Mouse (Mus musculus) lung, postnatal 0 days (tissue): ENCODE data around the gene Ninj1. TPM values are rescaled to one million over a fixed set of nuclear protein-coding genes. Genes with fewer than 3 reads are reported as not detected.

ENCODE experiments used
- ATAC-seq: fragments of 200-750 bp; cut with Nextera tagmentation; 2 replicates; pipeline ENCODE4 v1.8.0; 2017; ENCODE audit warnings: moderate library complexity
- DNase-seq: peaks from one replicate; pipeline ENCODE4 v3.0.0-alpha.2; 2016; ENCODE audit warnings: low spot score
- H3K27ac ChIP-seq: fragments of 300-500 bp; sonication (generic); 2 replicates; pipeline ENCODE4 v1.5.1; 2014; ENCODE audit warnings: antibody characterized with exemption, mild to moderate bottlenecking, low read length, mixed read lengths
- H3K27me3 ChIP-seq: fragments of 300-500 bp; sonication (generic); replicated peaks from 2 replicates; pipeline ENCODE4 v1.6.1; 2014; ENCODE audit warnings: low read length, mixed read lengths; ENCODE audit not compliant: insufficient read depth
- H3K36me3 ChIP-seq: fragments of 300-500 bp; sonication (generic); 2 replicates; pipeline ENCODE4 v1.6.1; 2014; ENCODE audit warnings: low read length, mixed read lengths; ENCODE audit not compliant: insufficient read depth
- H3K4me1 ChIP-seq: fragments of 300-500 bp; sonication (generic); 2 replicates; pipeline ENCODE4 v1.6.1; 2014; ENCODE audit warnings: antibody characterized with exemption, low read depth, low read length, mixed read lengths; ENCODE audit not compliant: insufficient read depth
- H3K4me2 ChIP-seq: fragments of 300-500 bp; sonication (generic); replicated peaks from 2 replicates; pipeline ENCODE4 v1.6.1; 2014; ENCODE audit warnings: low read depth, mild to moderate bottlenecking, low read length, moderate library complexity, mixed read lengths
- H3K4me3 ChIP-seq: fragments of 300-500 bp; sonication (generic); 2 replicates; pipeline ENCODE4 v1.5.1; 2014; ENCODE audit warnings: low read depth, low read length
- H3K9ac ChIP-seq: fragments of 300-500 bp; sonication (generic); replicated peaks from 2 replicates; pipeline ENCODE4 v1.6.1; 2014; ENCODE audit warnings: low read depth, mild to moderate bottlenecking
- H3K9me3 ChIP-seq: fragments of 300-500 bp; sonication (generic); 2 replicates; pipeline ENCODE4 v1.6.1; 2016; ENCODE audit warnings: low read length, mixed read lengths
- CTCF ChIP-seq: IDR thresholded peaks from 2 replicates; pipeline ENCODE4 v1.5.1; 2016; ENCODE audit warnings: antibody characterized with exemption, mild to moderate bottlenecking
- EP300 ChIP-seq: IDR thresholded peaks from 2 replicates; pipeline ENCODE4 v1.6.1; 2016; ENCODE audit warnings: antibody characterized with exemption, mild to moderate bottlenecking, control low read depth
- WGBS: fragments of 180-500 bp; shearing (Covaris S2); extraction: QIAGEN DNeasy Blood & Tissue Kit; methylation state at CpG from one replicate; pipeline ENCODE4 v1.1.7; 2014; 5-methylcytosine and 5-hydroxymethylcytosine counted together
- polyA plus RNA-seq: library from polyadenylated mRNA; unstranded; fragments of >200 nt; fragmentation: Nextera tagmentation; extraction: Ambion mirVana; gene quantifications from 2 replicates; pipeline ENCODE4 v1.2.1, GENCODE M21; 2015

Gene Ninj1
- polyA plus RNA-seq, 1 experiment from 2014 or later, result 72.0 TPM

DNA sequence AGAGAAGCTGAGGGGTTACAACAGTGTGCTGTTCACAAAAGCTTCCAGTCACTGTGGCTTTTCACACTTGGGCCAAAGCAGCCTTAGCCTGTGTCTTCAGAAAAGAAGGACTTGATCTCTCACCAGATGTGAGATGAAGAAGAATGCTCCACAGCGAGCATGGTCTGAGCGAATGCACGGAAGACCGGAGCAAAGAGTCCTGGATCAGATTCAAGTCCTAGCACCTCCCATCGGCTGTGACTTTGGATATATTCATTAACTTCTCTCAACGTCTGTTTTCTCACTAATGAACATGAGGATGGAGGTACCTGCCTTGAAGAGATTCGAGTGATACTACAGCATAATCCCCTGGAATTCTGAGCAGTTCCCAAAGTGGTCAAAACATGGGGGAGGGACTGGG lies 32.7 kb upstream of the Ninj1 start:
- Histone ChIP-seq H3K4me3 (no peak overlapping the region), H3K4me1 (no peaks in the 10 kb centered on the region), H3K4me2 (no peak overlapping the region), H3K27me3 (no peaks in the 10 kb centered on the region), H3K27ac (no peak overlapping the region), H3K9ac (no peak overlapping the region), H3K36me3 (no peaks in the 10 kb centered on the region), H3K9me3 (no peaks in the 10 kb centered on the region)
- WGBS, result 45% methylated on average over 7 of the region's 7 CpGs
- TF ChIP-seq EP300 (no peak), CTCF (no peak)
- ATAC-seq (no peak), DNase-seq (no peak)

GRCm38 (mm10) chr13:49156645-49157044 lies 30.6 kb upstream of the Ninj1 start:
- Histone ChIP-seq H3K9ac (no peak overlapping the region), H3K4me3 (no peak overlapping the region), H3K36me3 (no peaks in the 10 kb centered on the region), H3K9me3 (no peaks in the 10 kb centered on the region), H3K4me2 (no peak overlapping the region), H3K27ac (no peak overlapping the region), H3K4me1 (no peaks in the 10 kb centered on the region), H3K27me3 (no peaks in the 10 kb centered on the region)
- TF ChIP-seq EP300 (no peak), CTCF (peak; percentile 42)
- WGBS, result 74% methylated on average over 4 of the region's 4 CpGs
- ATAC-seq, result no peak
- no peak for DNase-seq

DNA sequence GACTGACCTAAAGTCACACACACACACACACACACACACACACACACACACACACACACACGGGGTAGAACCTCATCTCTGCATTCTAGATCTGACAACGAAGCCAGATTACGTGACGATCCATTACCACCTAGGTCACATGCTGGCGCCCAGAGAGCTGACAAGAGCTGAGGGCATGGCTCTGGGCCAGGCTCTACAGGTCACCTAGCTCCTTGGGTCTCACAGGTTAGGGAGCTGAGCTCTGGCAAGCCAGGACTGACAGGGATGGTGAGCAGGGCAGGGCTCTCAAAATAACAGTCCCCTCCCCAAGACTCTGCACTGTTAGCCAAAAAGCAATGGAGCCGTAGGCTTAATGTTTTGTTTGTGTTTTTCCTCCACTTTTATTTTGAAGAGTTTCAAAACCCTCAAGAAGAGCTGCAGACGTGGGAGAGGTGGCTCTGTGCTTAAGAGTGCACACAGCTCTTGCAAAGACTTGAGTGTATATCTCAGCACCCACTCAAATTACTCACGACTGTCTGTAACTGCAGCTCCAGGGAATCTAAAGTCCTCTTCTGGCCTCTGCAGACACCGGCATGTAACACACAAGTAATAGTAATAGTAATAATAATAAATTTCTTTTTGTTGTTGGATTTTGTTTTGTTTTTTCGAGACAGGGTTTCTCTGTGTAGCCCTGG lies 29.1 kb upstream of the Ninj1 start:
- H3K9ac ChIP-seq, result no peak overlapping the region
- no peak overlapping the region for H3K27ac ChIP-seq
- no peaks in the 10 kb centered on the region for H3K36me3 ChIP-seq
- ATAC-seq, result peak; percentile 68
- peak; percentile 26 for DNase-seq
- TF ChIP-seq CTCF (no peak), EP300 (no peak)
- no peak overlapping the region for H3K4me3 ChIP-seq
- 59% methylated on average over 10 of the region's 10 CpGs for WGBS
- H3K27me3 ChIP-seq, result no peaks in the 10 kb centered on the region
- no peaks in the 10 kb centered on the region for H3K4me1 ChIP-seq
- no peak overlapping the region for H3K4me2 ChIP-seq
- no peaks in the 10 kb centered on the region for H3K9me3 ChIP-seq

GRCm38 (mm10) chr13:49161236-49161635 lies 26.0 kb upstream of the Ninj1 start:
- WGBS, result 47% methylated on average over 2 of the region's 2 CpGs
- no peaks in the 10 kb centered on the region for H3K9me3 ChIP-seq
- no peaks in the 10 kb centered on the region for H3K27me3 ChIP-seq
- no peaks in the 10 kb centered on the region for H3K36me3 ChIP-seq
- H3K9ac ChIP-seq, result no peak overlapping the region
- no peak overlapping the region for H3K4me2 ChIP-seq
- TF ChIP-seq EP300 (no peak), CTCF (no peak)
- ATAC-seq (no peak), DNase-seq (no peak)
- H3K27ac ChIP-seq, result no peak overlapping the region
- H3K4me1 ChIP-seq, result no peaks in the 10 kb centered on the region
- H3K4me3 ChIP-seq, result no peak overlapping the region

- DNase-seq, result no peak
- H3K4me3 ChIP-seq, result no peak overlapping the region
- no peak for ATAC-seq
- H3K27me3 ChIP-seq, result no peaks in the 10 kb centered on the region
- TF ChIP-seq EP300 (no peak), CTCF (no peak)
- no peaks in the 10 kb centered on the region for H3K4me1 ChIP-seq
- H3K27ac ChIP-seq, result no peak overlapping the region
- no peaks in the 10 kb centered on the region for H3K36me3 ChIP-seq
- 64% methylated on average over 4 of the region's 4 CpGs for WGBS
- no peak overlapping the region for H3K4me2 ChIP-seq
- no peak overlapping the region for H3K9ac ChIP-seq
- H3K9me3 ChIP-seq, result no peaks in the 10 kb centered on the region
Observed at GRCm38 (mm10) chr13:49162722-49163121, 24.6 kb upstream of the Ninj1 start.

- DNase-seq, result no peak
- ATAC-seq, result no peak
- no peaks in the 10 kb centered on the region for H3K36me3 ChIP-seq
- H3K27me3 ChIP-seq, result no peaks in the 10 kb centered on the region
- H3K4me1 ChIP-seq, result no peaks in the 10 kb centered on the region
- no peak overlapping the region for H3K4me2 ChIP-seq
- no peaks in the 10 kb centered on the region for H3K9me3 ChIP-seq
- 36% methylated on average over 7 of the region's 7 CpGs for WGBS
- H3K9ac ChIP-seq, result no peak overlapping the region
- H3K4me3 ChIP-seq, result no peak overlapping the region
- TF ChIP-seq EP300 (no peak), CTCF (no peak)
- H3K27ac ChIP-seq, result no peak overlapping the region
Observed at GRCm38 (mm10) chr13:49163645-49164044, 23.6 kb upstream of the Ninj1 start.

DNA sequence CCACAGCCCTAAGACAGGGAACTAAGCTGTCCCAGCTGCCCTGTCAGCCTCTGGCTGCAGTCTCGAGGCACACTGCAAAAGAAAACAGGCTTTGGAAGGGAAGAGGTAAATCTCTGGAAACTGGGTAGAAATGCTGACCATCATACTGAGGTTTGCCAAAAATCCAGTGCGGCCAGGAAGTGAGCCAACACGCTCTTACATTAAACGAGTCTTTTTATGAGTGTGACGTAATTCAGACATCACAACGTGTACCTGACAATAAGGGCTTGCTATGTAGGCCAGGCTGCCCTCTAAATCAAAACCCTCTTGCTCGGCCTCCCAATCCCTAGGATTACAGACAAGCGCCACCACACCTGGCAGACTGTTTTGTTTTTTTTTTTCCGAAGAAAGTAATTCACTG lies 20.2 kb upstream of the Ninj1 start:
- no peak for ATAC-seq
- Histone ChIP-seq H3K4me1 (no peaks in the 10 kb centered on the region), H3K36me3 (no peaks in the 10 kb centered on the region), H3K9me3 (no peaks in the 10 kb centered on the region), H3K9ac (no peak overlapping the region), H3K4me3 (no peak overlapping the region), H3K4me2 (no peak overlapping the region), H3K27me3 (no peaks in the 10 kb centered on the region), H3K27ac (no peak overlapping the region)
- 52% methylated on average over 9 of the region's 9 CpGs for WGBS
- TF ChIP-seq CTCF, result no peak
- TF ChIP-seq EP300, result no peak
- DNase-seq, result no peak
